Mouse (Mus musculus) liver, embryonic 12.5 days (tissue): Measurements from ENCODE around the gene Aaed1. TPM values are rescaled to one million over a fixed set of nuclear protein-coding genes. Genes with fewer than 3 reads are reported as not detected.

Experiments used
- ATAC-seq: fragments of 200-750 bp; cut with Nextera tagmentation; 2 replicates; pipeline ENCODE4 v1.8.0; 2017; ENCODE audit warnings: moderate number of reproducible peaks, mild to moderate bottlenecking, moderate library complexity
- H3K27ac ChIP-seq: fragments of 300-500 bp; sonication (generic); 2 replicates; pipeline ENCODE4 v1.5.1; 2016; ENCODE audit warnings: mild to moderate bottlenecking
- H3K27me3 ChIP-seq: fragments of 300-500 bp; sonication (generic); replicated peaks from 2 replicates; pipeline ENCODE4 v1.6.1; 2016; ENCODE audit warnings: mild to moderate bottlenecking, moderate library complexity
- H3K36me3 ChIP-seq: fragments of 300-500 bp; sonication (generic); 2 replicates; pipeline ENCODE4 v1.6.1; 2016; ENCODE audit warnings: mild to moderate bottlenecking, moderate library complexity
- H3K4me1 ChIP-seq: fragments of 300-500 bp; sonication (generic); 2 replicates; pipeline ENCODE4 v1.6.1; 2016
- H3K4me2 ChIP-seq: fragments of 300-500 bp; sonication (generic); 2 replicates; pipeline ENCODE4 v1.6.1; 2016; ENCODE audit warnings: mild to moderate bottlenecking, moderate library complexity
- H3K4me3 ChIP-seq: fragments of 300-500 bp; sonication (generic); 2 replicates; pipeline ENCODE4 v1.5.1; 2016; ENCODE audit warnings: mild to moderate bottlenecking, moderate library complexity
- H3K9ac ChIP-seq: fragments of 300-500 bp; sonication (generic); 2 replicates; pipeline ENCODE4 v1.6.1; 2016; ENCODE audit warnings: mild to moderate bottlenecking, moderate library complexity
- H3K9me3 ChIP-seq: fragments of 300-500 bp; sonication (generic); replicated peaks from 2 replicates; pipeline ENCODE4 v1.6.1; 2016; ENCODE audit warnings: mild to moderate bottlenecking, moderate library complexity
- WGBS: fragments of 180-500 bp; shearing (Covaris S2); methylation state at CpG from one replicate; pipeline ENCODE4 v1.1.7; 2016; ENCODE audit not compliant: insufficient replicate concordance; 5-methylcytosine and 5-hydroxymethylcytosine counted together
- polyA plus RNA-seq: library from polyadenylated mRNA; unstranded; fragments of >200 nt; fragmentation: Nextera tagmentation; extraction: Ambion mirVana; gene quantifications from 2 replicates; pipeline ENCODE4 v1.2.1, GENCODE M21; 2016

Gene Aaed1
- polyA plus RNA-seq, 1 experiment from 2014 or later, result 28.6 TPM

DNA sequence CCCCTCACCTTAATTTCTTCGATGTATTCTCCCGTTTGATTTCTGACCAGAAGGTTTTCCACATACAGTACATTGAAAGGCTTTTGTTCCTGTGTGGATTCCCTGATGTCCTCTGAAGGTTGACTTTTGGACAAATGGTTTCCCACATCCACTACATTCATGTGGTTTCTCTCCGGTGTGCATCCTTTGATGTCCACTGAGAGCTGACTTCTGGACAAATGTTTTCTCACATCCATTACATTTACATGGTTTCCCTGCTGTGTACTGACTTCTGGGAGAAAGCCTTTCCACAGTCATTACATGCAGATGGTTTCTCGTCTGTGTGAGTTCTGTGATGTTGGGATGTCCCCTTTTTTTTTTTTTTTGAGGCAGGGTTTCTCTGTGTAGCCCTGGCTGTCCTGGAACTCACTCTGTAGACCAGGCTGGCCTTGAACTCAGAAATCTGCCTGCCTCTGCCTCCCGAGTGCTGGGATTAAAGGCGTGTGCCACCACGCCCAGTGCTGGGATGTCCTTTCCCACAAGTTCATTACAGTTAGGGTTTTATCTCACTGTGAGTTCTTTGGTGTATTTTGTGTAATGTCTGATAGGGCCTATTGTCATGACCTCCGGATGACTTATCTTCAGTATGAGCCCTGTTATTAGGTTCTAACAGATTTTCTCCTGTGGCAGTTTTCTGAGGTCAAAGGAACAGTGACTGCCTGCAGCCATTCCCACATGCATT lies 10.2 kb upstream of the Aaed1 start:
- no peak for ATAC-seq
- no peak overlapping the region for H3K9ac ChIP-seq
- no peak overlapping the region for H3K4me3 ChIP-seq
- H3K4me1 ChIP-seq, result peaks cover 3% of the 10 kb centered on the region
- H3K27me3 ChIP-seq, result no peaks in the 10 kb centered on the region
- no peak overlapping the region for H3K27ac ChIP-seq
- no peak overlapping the region for H3K4me2 ChIP-seq
- 53% methylated on average over 8 of the region's 8 CpGs for WGBS
- no peaks in the 10 kb centered on the region for H3K36me3 ChIP-seq
- H3K9me3 ChIP-seq, result no peaks in the 10 kb centered on the region

GRCm38 (mm10) chr13:64320334-64320733 lies 7.8 kb upstream of the Aaed1 start:
- Histone ChIP-seq H3K27me3 (no peaks in the 10 kb centered on the region), H3K4me1 (peaks cover 6% of the 10 kb centered on the region), H3K4me2 (no peak overlapping the region), H3K27ac (no peak overlapping the region), H3K4me3 (no peak overlapping the region), H3K9me3 (no peaks in the 10 kb centered on the region), H3K36me3 (no peaks in the 10 kb centered on the region), H3K9ac (no peak overlapping the region)
- WGBS, result 58% methylated on average over 8 of the region's 8 CpGs
- ATAC-seq, result no peak

GRCm38 (mm10) chr13:64319782-64320181 lies 7.3 kb upstream of the Aaed1 start:
- H3K27me3 ChIP-seq, result no peaks in the 10 kb centered on the region
- H3K4me2 ChIP-seq, result no peak overlapping the region
- H3K9ac ChIP-seq, result no peak overlapping the region
- H3K9me3 ChIP-seq, result no peaks in the 10 kb centered on the region
- H3K36me3 ChIP-seq, result no peaks in the 10 kb centered on the region
- H3K4me1 ChIP-seq, result peaks cover 5% of the 10 kb centered on the region
- H3K27ac ChIP-seq, result no peak overlapping the region
- ATAC-seq, result no peak
- no peak overlapping the region for H3K4me3 ChIP-seq

DNA sequence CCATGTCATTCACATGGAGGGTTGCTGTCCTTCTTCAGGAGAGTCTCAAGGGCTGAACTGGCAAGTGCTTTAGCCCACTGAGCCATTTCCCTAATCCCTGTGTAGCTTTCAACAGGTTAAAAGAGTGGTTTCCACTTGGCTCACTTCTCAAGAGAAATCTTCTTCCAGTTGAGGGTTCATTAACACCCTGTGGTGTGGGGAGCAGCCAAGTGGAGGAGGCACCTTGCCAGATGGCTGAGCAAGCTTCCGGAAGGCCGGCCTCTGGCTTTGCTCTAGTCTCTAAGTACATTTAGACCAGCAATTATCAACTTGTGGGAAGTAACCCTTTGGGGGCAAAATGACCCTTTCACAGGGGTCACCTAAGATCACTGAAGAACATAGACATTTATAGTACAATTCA lies 5.8 kb upstream of the Aaed1 start:
- no peak overlapping the region for H3K4me3 ChIP-seq
- H3K27me3 ChIP-seq, result no peaks in the 10 kb centered on the region
- H3K4me2 ChIP-seq, result no peak overlapping the region
- no peak overlapping the region for H3K27ac ChIP-seq
- H3K36me3 ChIP-seq, result no peaks in the 10 kb centered on the region
- H3K9me3 ChIP-seq, result no peaks in the 10 kb centered on the region
- WGBS, result 72% methylated on average over 2 of the region's 2 CpGs
- no peak overlapping the region for H3K9ac ChIP-seq
- H3K4me1 ChIP-seq, result peaks cover 3% of the 10 kb centered on the region; the same call in 1 of the 2 replicates
- ATAC-seq, result no peak

DNA sequence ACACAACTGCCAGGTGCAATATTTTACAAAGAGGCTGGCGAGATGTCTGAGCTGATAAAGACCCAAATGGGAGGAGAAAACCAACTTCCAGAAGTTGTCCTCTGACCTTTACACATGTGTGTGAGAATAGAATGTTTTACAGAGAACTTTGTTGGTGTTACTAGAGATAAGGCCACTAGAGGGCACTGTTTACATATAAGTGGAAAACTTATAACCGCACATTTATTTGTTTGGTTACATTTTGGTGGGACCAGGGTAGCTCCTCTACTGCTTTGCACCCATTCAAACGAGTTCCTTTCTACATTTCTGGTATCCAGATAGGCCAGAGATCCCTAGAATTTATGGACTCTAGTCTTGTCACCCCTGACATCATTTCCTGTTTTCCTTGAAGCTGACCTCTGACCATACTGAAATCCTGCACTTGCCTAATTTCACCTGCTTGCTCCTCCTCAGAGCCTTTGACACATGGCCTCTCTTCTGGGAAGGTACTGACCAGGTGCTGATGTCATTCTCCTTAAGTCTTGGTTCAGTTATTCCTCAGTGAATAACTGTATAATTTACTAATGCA lies 3.1 kb upstream of the Aaed1 start:
- no peak overlapping the region for H3K4me3 ChIP-seq
- no peak for ATAC-seq
- 0% methylated on average over 3 of the region's 3 CpGs for WGBS
- peaks cover 22% of the 10 kb centered on the region for H3K4me1 ChIP-seq
- no peaks in the 10 kb centered on the region for H3K27me3 ChIP-seq
- H3K9ac ChIP-seq, result no peak overlapping the region
- no peaks in the 10 kb centered on the region for H3K9me3 ChIP-seq
- H3K27ac ChIP-seq, result no peak overlapping the region
- H3K4me2 ChIP-seq, result no peak overlapping the region
- no peaks in the 10 kb centered on the region for H3K36me3 ChIP-seq

- Histone ChIP-seq H3K27ac (no peak overlapping the region), H3K4me3 (no peak overlapping the region), H3K9me3 (no peaks in the 10 kb centered on the region), H3K36me3 (no peaks in the 10 kb centered on the region), H3K4me1 (peaks cover 37% of the 10 kb centered on the region), H3K9ac (no peak overlapping the region), H3K4me2 (no peak overlapping the region), H3K27me3 (no peaks in the 10 kb centered on the region)
- WGBS, result 65% methylated on average over 3 of the region's 3 CpGs
- ATAC-seq, result no peak
These were observed 1.5 kb upstream of the Aaed1 start for GRCm38 (mm10) chr13:64314041-64314440.

GRCm38 (mm10) chr13:64312916-64313289 lies 393 bp upstream of the Aaed1 start:
- Histone ChIP-seq H3K9me3 (no peaks in the 10 kb centered on the region), H3K36me3 (peaks cover 8% of the 10 kb centered on the region), H3K4me3 (peak overlapping the region; percentile 77), H3K27ac (peak overlapping the region; percentile 76), H3K27me3 (no peaks in the 10 kb centered on the region), H3K4me1 (peaks cover 37% of the 10 kb centered on the region), H3K9ac (peak overlapping the region; percentile 60), H3K4me2 (peak overlapping the region; percentile 73)
- peak; percentile 41 for ATAC-seq
- WGBS, result 4% methylated on average over 2 of the region's 2 CpGs

GRCm38 (mm10) chr13:64311266-64311665 lies 1.2 kb downstream of the Aaed1 start:
- ATAC-seq, result no peak
- Histone ChIP-seq H3K9ac (peak overlapping the region; percentile 85), H3K9me3 (no peaks in the 10 kb centered on the region), H3K27me3 (no peaks in the 10 kb centered on the region), H3K4me2 (peak overlapping the region; percentile 73), H3K4me1 (peaks cover 42% of the 10 kb centered on the region), H3K27ac (no peak overlapping the region), H3K4me3 (peak overlapping the region; percentile 77), H3K36me3 (peaks cover 20% of the 10 kb centered on the region)
- whole genome bisulfite sequencing, result 78% methylated on average over 1 of the region's 1 CpGs

GRCm38 (mm10) chr13:64310585-64310984 lies 1.9 kb downstream of the Aaed1 start:
- no peak overlapping the region for H3K4me3 ChIP-seq
- no peaks in the 10 kb centered on the region for H3K27me3 ChIP-seq
- H3K4me1 ChIP-seq, result peaks cover 40% of the 10 kb centered on the region
- peaks cover 20% of the 10 kb centered on the region for H3K36me3 ChIP-seq
- 69% methylated on average over 6 of the region's 6 CpGs for WGBS
- no peak for ATAC-seq
- no peak overlapping the region for H3K9ac ChIP-seq
- H3K27ac ChIP-seq, result no peak overlapping the region
- H3K4me2 ChIP-seq, result peak overlapping the region; percentile 73
- no peaks in the 10 kb centered on the region for H3K9me3 ChIP-seq

DNA sequence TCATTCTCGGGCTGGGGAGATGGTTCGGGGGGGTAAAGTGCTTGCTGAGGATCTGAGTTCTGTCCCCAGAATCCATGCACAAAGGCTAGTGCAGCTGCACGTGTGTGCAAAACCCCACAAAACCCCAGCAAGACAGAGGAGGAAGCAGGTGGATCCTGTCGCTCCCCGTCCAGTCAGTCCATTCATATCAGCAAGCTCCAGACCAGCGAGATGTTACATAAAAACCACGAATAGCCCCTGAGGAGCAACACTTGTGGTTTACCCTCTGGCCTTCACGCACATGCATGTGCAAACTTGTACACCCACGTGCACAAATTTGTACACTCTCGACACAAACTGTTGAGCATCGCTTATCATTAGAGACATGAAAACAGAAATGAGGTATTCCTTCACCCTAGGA lies 2.7 kb downstream of the Aaed1 start:
- 18% methylated on average over 11 of the region's 11 CpGs for WGBS
- Histone ChIP-seq H3K36me3 (peaks cover 22% of the 10 kb centered on the region), H3K27ac (peak overlapping the region; percentile 10; the same call in 1 of the 2 replicates), H3K4me3 (no peak overlapping the region), H3K9me3 (no peaks in the 10 kb centered on the region), H3K27me3 (no peaks in the 10 kb centered on the region), H3K4me2 (peak overlapping the region; percentile 73), H3K9ac (no peak overlapping the region), H3K4me1 (peaks cover 44% of the 10 kb centered on the region)
- no peak for ATAC-seq

DNA sequence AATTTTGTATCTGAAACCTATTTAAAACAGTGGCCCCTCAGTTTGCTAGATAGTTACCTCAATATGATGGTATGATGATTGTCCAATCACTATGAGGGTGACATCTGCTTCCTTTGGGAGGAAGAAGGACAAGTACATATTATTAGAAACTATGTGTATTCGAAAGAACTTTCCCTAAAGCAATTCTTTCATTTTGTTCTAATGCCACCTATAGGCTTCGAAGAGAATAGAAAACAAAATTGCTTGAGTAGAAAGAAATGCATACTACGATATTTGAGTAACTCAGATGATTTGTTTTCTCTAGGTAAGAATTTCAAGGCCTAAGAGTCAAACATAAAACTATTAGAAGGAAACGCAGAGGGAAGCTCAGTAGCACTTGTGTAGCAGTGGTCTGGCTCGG lies 3.5 kb downstream of the Aaed1 start:
- Histone ChIP-seq H3K4me2 (peak overlapping the region; percentile 73), H3K36me3 (peaks cover 30% of the 10 kb centered on the region)

DNA sequence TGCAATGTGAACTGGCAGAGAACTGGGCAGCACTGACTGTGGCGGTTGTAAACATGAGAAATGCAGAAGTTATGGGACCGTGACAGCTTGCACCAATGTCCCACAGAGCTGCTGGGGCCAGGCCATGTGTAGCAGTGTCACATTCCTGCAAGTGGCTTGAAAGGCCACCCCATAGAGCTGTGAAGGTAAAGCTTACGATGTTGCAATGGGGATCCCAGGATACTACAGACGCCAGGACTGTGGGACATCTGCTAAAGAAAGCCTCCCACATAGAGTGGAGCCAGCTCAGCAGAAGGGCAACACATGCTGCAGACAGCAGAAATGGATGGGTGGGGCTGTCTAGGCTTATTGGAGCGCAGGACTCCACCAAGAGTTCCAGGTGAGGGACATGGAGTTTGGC lies 5.0 kb downstream of the Aaed1 start:
- Histone ChIP-seq H3K9me3 (no peaks in the 10 kb centered on the region), H3K4me1 (peaks cover 41% of the 10 kb centered on the region), H3K9ac (no peak overlapping the region), H3K4me2 (no peak overlapping the region), H3K36me3 (peaks cover 38% of the 10 kb centered on the region), H3K27ac (no peak overlapping the region), H3K4me3 (no peak overlapping the region), H3K27me3 (no peaks in the 10 kb centered on the region)
- ATAC-seq, result no peak
- WGBS, result 76% methylated on average over 5 of the region's 5 CpGs

More for the DNA sequence above, 3.5 kb downstream of the Aaed1 start:
- H3K9ac ChIP-seq, result no peak overlapping the region
- no peak overlapping the region for H3K27ac ChIP-seq
- no peaks in the 10 kb centered on the region for H3K27me3 ChIP-seq
- peaks cover 47% of the 10 kb centered on the region for H3K4me1 ChIP-seq
- WGBS, result 39% methylated on average over 5 of the region's 5 CpGs
- H3K4me3 ChIP-seq, result no peak overlapping the region
- no peaks in the 10 kb centered on the region for H3K9me3 ChIP-seq
- ATAC-seq, result no peak

GRCm38 (mm10) chr13:64306078-64306477 lies 6.4 kb downstream of the Aaed1 start:
- H3K36me3 ChIP-seq, result peaks cover 40% of the 10 kb centered on the region
- H3K4me3 ChIP-seq, result no peak overlapping the region
- ATAC-seq, result no peak
- peaks cover 33% of the 10 kb centered on the region for H3K4me1 ChIP-seq
- no peaks in the 10 kb centered on the region for H3K9me3 ChIP-seq
- WGBS, result 66% methylated on average over 3 of the region's 3 CpGs
- H3K27ac ChIP-seq, result no peak overlapping the region
- H3K27me3 ChIP-seq, result no peaks in the 10 kb centered on the region
- no peak overlapping the region for H3K9ac ChIP-seq
- H3K4me2 ChIP-seq, result no peak overlapping the region
